Mouse (Mus musculus) limb, embryonic 10.5 days (tissue): ENCODE measurements around the gene Ice1. TPM values are rescaled to one million over a fixed set of nuclear protein-coding genes. Genes with fewer than 3 reads are reported as not detected.

Experiments used
- DNase-seq: peaks from one replicate; pipeline ENCODE4 v3.0.0-alpha.2; 2017; ENCODE audit warnings: low spot score
- H3K27ac ChIP-seq: fragments of 300-500 bp; sonication (generic); 2 replicates; pipeline ENCODE4 v1.5.1; 2016; ENCODE audit warnings: mild to moderate bottlenecking
- H3K27me3 ChIP-seq: fragments of 300-500 bp; sonication (generic); 2 replicates; pipeline ENCODE4 v1.6.1; 2016; ENCODE audit warnings: low read depth, mild to moderate bottlenecking; ENCODE audit not compliant: poor library complexity, severe bottlenecking
- H3K36me3 ChIP-seq: fragments of 300-500 bp; sonication (generic); 2 replicates; pipeline ENCODE4 v1.6.1; 2016; ENCODE audit warnings: mild to moderate bottlenecking, moderate library complexity
- H3K4me1 ChIP-seq: fragments of 300-500 bp; sonication (generic); 2 replicates; pipeline ENCODE4 v1.6.1; 2016
- H3K4me3 ChIP-seq: fragments of 300-500 bp; sonication (generic); 2 replicates; pipeline ENCODE4 v1.5.1; 2016; ENCODE audit warnings: mild to moderate bottlenecking, moderate library complexity
- H3K9me3 ChIP-seq: fragments of 300-500 bp; sonication (generic); replicated peaks from 2 replicates; pipeline ENCODE4 v1.6.1; 2016; ENCODE audit warnings: mild to moderate bottlenecking
- WGBS: fragments of 180-500 bp; shearing (Covaris S2); methylation state at CpG from one replicate; pipeline ENCODE4 v1.1.7; 2016; 5-methylcytosine and 5-hydroxymethylcytosine counted together
- polyA plus RNA-seq: library from polyadenylated mRNA; unstranded; fragments of >200 nt; fragmentation: Nextera tagmentation; extraction: Ambion mirVana; gene quantifications from 2 replicates; pipeline ENCODE4 v1.2.1, GENCODE M21; 2016

Gene Ice1
- polyA plus RNA-seq, 1 experiment from 2014 or later: 23.9 TPM

DNA sequence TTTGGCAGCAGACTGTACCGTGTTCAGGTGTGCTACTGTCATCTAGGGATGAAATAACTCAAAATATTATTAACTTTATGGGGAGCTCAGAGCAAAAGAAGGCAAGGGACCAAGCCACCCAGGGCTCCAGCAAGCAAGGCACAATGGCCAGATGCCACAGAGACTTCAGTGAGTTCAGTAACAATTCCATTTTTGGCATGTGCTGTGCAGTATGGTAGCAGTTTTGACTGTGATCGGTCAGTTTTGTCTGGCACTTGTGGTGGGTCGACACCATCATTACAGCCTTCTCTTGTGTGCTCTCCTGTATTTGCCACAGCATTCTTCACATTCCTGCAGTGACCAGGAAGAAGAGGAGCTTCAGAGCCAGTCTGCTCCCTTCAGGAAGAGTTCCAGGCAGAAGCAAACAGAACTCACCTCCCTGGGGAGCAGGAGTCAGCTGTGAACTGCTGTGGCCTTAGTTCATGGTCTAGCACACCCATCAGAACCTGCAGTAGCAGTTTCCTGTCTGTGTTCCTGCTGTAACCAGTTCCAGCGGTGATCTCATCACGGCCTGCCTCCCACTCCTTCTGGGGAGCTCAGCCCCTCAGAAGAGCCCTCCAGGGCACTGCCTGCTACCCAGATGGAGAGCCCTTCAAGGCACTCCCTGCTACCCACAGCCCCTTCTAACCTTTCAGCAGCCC, 16.8 kb upstream of the Ice1 start:
- Histone ChIP-seq H3K27ac (peak overlapping the region; percentile 43; the same call in 1 of the 2 replicates), H3K9me3 (no peaks in the 10 kb centered on the region), H3K4me1 (0 out of 2 replicates have a peak, but pooled peaks cover 3% of the 10 kb centered on the region), H3K36me3 (no peaks in the 10 kb centered on the region), H3K27me3 (no peaks in the 10 kb centered on the region), H3K4me3 (no peak overlapping the region)
- WGBS: 74% methylated on average over 5 of the region's 5 CpGs
- DNase-seq: no peak

DNA sequence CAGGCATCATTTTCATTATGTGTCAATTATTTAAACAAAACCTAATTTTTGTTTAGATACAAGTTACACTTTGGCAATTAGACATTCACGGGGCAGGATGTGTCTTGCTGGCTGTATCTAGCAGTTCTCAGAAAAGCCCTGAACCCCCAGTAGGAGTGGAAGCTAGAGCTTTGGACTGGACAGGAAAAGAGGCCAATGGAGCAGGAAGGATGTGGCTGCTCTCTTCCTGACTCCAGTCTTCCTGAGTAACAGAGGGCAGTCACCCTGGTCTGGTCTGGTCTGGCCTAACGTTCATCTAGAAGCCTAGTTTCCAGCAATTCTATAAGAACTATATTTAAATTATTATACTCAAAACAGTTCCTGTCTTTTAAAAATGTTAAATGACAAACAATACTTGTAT, 16.0 kb upstream of the Ice1 start:
- Histone ChIP-seq H3K4me3 (no peak overlapping the region), H3K27me3 (no peaks in the 10 kb centered on the region), H3K36me3 (no peaks in the 10 kb centered on the region), H3K4me1 (0 out of 2 replicates have a peak, but pooled peaks cover 3% of the 10 kb centered on the region), H3K27ac (no peak overlapping the region), H3K9me3 (no peaks in the 10 kb centered on the region)
- 76% methylated on average over 2 of the region's 2 CpGs for WGBS
- DNase-seq: no peak

DNA sequence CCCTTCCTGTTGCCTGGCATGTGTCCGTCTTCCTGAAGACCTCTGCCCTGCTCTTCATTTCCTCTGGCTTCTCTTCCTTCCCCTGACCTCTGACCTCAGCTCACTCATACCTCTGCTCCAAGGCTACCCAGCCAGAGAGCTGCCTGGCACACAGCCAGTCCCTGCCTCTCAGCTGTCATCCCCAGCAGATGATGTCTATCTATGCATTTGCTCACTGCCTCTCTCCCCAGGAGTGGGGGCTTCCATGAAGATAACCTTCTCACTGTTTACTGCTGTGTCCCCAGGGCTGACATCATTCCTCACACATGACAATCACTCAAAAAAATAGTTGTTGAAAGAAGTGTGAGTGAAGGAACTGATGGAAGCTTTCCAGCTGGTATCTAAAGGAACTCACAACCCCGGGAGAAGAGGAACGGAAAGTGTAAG, 12.6 kb upstream of the Ice1 start:
- Histone ChIP-seq H3K4me3 (no peak overlapping the region), H3K27ac (no peak overlapping the region), H3K9me3 (no peaks in the 10 kb centered on the region), H3K4me1 (0 out of 2 replicates have a peak, but pooled peaks cover 3% of the 10 kb centered on the region), H3K36me3 (no peaks in the 10 kb centered on the region), H3K27me3 (no peaks in the 10 kb centered on the region)
- 68% methylated on average over 3 of the region's 3 CpGs for WGBS
- peak; percentile 25 for DNase-seq

DNA sequence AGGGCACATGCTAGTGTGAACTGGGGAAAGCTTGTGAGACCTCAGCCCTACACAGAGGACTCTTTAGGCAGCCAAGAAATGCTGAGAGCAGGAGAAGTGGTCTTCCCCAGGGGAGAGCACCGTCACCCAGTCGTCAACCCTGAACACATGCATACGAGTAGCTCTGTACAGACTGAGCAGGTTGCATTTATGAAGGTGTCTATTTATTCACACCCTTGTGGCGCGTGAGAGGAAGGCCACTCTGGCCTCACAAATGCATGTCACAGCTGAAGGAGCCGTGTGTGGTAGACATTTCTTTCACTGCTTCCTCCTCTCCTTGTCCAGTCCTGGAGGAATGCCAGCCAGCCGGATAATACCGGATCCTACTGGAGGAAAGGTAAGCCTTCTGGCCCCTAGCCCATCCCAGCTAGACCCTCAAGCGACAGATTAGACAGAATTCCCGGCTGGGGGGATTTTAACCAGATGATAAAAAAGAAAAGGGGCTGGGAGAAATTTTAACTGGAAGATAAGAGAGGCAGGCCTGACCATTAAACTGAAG, 8.6 kb upstream of the Ice1 start:
- no peaks in the 10 kb centered on the region for H3K9me3 ChIP-seq
- no peak overlapping the region for H3K27ac ChIP-seq
- H3K36me3 ChIP-seq: no peaks in the 10 kb centered on the region
- no peaks in the 10 kb centered on the region for H3K27me3 ChIP-seq
- no peaks in the 10 kb centered on the region for H3K4me1 ChIP-seq
- no peak overlapping the region for H3K4me3 ChIP-seq
- DNase-seq: peak; percentile 28
- WGBS: 83% methylated on average over 10 of the region's 10 CpGs

DNA sequence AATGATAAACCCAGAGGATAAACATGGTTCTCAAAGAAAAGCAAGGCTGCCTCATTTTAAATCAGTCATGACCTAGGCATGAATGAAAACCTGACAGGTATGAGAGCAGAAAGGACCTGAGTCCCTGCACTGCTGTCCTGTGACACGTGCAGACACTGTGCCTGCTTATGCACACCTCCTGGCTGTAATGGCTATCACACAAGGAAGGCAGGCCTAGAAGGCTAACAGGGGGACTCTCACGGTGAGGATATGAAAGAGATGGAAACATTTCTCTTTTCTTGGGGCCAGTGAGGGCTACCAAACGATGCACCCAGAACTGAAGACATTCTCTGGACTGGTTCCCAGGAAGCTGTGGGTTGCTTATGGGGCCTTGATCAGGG, 6.6 kb upstream of the Ice1 start:
- WGBS: 65% methylated on average over 3 of the region's 3 CpGs
- H3K9me3 ChIP-seq: no peaks in the 10 kb centered on the region
- no peaks in the 10 kb centered on the region for H3K36me3 ChIP-seq
- H3K27ac ChIP-seq: no peak overlapping the region
- no peak for DNase-seq
- no peak overlapping the region for H3K4me3 ChIP-seq
- no peaks in the 10 kb centered on the region for H3K27me3 ChIP-seq
- no peaks in the 10 kb centered on the region for H3K4me1 ChIP-seq

DNA sequence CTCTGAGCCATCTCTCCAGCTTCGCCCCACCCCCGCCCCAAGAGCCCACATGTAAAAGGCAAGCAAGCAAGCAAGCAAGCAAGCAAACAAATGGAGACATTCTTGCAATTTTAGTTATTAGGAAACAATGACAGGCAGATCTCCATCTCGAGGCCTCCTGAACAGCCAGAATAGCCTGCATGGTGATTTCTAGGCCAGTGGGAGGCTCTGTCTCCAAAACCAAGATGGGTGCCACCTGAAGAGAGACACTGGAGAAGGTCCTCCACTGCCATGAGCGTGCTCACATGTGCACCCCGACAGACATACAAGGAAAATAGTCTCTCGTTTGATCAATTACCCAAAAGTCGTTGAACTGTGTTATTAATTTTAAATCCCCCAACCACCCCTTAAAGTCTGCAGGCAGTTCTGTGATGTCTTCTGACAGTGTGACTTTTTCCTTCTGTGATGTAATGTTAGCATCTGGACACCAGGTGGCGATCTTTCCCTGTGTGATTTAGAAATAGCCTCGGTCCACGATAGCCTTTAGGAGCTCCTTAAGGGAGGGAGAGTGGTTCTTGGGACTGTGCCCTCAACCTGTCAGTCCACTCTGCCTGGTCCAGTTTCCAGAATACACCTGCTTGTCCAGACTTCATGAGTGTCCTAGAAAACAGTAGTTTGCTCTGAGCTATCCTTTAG, 6.1 kb upstream of the Ice1 start:
- H3K36me3 ChIP-seq: no peaks in the 10 kb centered on the region
- peaks cover 2% of the 10 kb centered on the region; the same call in 1 of the 2 replicates for H3K4me1 ChIP-seq
- no peak overlapping the region for H3K27ac ChIP-seq
- DNase-seq: peak; percentile 73
- H3K4me3 ChIP-seq: no peak overlapping the region
- no peaks in the 10 kb centered on the region for H3K9me3 ChIP-seq
- WGBS: 23% methylated on average over 10 of the region's 10 CpGs
- H3K27me3 ChIP-seq: no peaks in the 10 kb centered on the region

DNA sequence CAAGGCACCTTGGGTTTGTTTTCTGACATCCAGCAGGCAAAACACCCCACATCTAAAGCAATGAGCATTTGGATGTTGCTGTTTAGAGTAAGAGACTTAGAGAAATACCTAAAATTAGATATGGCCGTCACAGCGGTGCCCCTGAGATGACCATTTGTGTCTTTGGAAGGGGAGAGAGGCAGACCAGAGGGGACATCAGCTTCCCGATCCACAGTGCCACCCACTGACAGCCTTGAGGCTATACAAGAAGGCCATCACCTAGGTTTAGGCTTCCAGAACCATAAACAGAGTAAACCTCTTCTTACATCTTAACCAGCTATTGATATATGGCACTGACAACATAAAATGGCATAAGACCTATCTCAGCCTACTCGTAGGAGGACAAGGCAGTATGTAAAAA, 4.5 kb upstream of the Ice1 start:
- Histone ChIP-seq H3K27ac (no peak overlapping the region), H3K9me3 (no peaks in the 10 kb centered on the region), H3K27me3 (no peaks in the 10 kb centered on the region), H3K4me3 (no peak overlapping the region), H3K4me1 (peaks cover 7% of the 10 kb centered on the region; the same call in 1 of the 2 replicates), H3K36me3 (no peaks in the 10 kb centered on the region)
- WGBS: 72% methylated on average over 4 of the region's 4 CpGs
- DNase-seq: peak; percentile 9

DNA sequence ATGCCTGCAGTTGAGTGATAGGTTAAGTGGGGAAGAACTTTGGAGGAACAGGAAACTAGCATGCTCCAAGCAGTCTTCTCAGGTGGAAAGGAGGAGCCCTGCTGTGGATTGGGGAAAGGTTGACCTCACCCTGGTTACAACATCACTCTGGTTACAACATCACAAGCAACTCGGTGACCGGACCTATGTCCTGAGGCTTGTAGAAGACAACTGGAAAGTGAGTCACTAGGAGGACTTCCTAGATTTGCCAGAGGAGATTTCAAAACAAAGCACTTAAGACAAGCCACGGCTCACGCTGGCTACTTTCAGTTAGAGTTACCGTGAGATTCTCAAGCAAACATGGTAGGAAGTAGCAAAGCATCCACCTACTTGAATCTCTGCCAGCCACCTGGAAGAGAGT, 3.9 kb upstream of the Ice1 start:
- H3K9me3 ChIP-seq: no peaks in the 10 kb centered on the region
- peaks cover 11% of the 10 kb centered on the region for H3K4me1 ChIP-seq
- H3K27ac ChIP-seq: no peak overlapping the region
- no peaks in the 10 kb centered on the region for H3K27me3 ChIP-seq
- H3K36me3 ChIP-seq: no peaks in the 10 kb centered on the region
- 89% methylated on average over 5 of the region's 5 CpGs for WGBS
- peak; percentile 20 for DNase-seq
- H3K4me3 ChIP-seq: no peak overlapping the region

DNA sequence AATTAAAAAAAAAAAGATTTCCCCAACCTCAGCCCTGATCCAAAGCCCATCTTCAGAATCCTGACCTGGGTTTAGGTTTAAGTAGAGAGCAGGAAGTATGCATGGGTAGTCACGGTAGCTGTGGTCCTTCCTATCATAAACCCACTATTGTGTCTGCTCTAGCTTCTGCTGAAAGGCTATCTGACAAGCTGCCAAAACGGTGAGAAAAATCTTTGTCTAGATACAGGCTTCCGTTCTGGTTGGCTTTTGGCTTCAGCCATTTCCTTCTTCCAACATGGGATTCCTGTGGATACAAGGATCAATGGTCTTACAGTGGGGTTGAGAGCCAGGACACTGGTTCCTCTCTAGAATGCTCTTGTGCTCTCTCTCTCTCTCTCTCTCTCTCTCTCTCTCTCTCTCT, 2.2 kb upstream of the Ice1 start:
- no peak overlapping the region for H3K4me3 ChIP-seq
- 87% methylated on average over 3 of the region's 3 CpGs for WGBS
- H3K4me1 ChIP-seq: peaks cover 24% of the 10 kb centered on the region
- H3K27me3 ChIP-seq: no peaks in the 10 kb centered on the region
- no peaks in the 10 kb centered on the region for H3K9me3 ChIP-seq
- peak; percentile 6 for DNase-seq
- H3K27ac ChIP-seq: no peak overlapping the region
- no peaks in the 10 kb centered on the region for H3K36me3 ChIP-seq

DNA sequence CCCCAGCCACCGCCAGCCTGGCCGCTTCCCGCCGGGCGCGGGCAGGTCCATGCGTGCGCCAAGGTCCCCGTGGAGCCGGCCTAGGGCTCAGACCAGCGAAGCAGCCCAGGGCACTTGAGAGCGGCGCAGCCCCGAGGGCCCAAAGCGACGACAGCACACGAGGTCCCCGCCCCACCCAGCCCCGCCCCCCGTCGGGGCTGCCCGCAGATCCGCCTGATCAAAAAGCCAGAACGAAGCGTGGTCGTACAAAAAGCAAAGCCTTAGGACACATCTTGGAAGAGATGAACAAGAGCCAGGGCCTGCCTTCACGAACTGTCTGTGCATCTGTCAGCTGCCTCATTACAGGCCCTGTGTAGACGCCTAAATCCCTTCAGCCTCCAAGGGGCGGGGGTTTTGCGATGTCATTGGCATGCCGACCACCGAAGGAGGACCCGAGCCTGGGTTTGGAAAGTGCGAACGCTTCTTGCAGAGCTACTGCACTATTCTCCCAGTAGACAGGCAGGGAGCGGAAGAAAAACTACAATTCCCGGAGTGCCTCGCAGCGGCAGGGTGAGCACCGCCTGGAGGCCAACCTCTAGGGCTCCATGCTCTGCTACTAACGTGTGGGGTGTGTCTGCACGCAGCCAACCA, 343 bp upstream of the Ice1 start:
- Histone ChIP-seq H3K27me3 (no peaks in the 10 kb centered on the region), H3K4me1 (peaks cover 24% of the 10 kb centered on the region), H3K27ac (peak overlapping the region; percentile 95), H3K9me3 (no peaks in the 10 kb centered on the region), H3K4me3 (peak overlapping the region; percentile 89), H3K36me3 (no peaks in the 10 kb centered on the region)
- WGBS: 2% methylated on average over 41 of the region's 42 CpGs
- peak; percentile 90 for DNase-seq

DNA sequence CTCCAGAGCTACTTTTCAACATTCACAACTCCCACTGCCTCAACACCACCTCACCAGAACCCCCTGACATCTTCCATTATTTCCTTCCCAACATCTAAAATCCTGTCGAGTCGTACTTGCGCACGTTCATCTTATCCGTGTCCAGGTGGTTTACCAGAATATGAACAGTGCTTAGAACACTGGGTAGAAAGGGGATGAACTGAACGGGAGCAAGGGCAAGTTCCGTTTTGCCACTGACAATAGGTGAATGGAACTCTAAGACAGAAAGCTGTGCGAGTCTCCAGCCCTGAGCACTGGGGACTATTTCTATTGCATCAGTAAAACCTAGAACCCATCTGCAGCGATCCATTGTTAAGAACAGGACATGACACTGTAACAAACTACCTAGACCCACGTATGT, 728 bp downstream of the Ice1 start:
- Histone ChIP-seq H3K36me3 (no peaks in the 10 kb centered on the region), H3K4me1 (peaks cover 24% of the 10 kb centered on the region)

DNA sequence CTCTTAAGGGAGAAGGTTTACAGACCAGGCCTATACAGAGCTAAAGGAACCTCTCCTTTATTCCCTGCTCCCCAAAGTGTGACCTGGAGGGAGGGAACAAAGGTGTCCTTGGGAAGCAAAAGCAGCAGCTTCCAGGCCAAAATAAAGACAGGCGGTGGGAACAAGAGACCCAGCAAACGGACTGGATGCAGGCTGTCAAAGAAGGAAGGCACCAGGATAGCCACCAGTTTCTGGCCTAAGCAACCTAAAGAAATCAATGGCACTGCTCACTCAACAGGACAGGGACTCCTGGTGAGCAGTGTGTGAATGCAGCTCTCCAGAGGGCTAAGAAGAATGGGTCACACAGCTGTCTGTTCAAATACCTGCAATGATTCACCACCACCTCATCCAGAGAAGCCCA, 1.8 kb downstream of the Ice1 start:
- Histone ChIP-seq H3K4me3 (no peak overlapping the region), H3K9me3 (no peaks in the 10 kb centered on the region), H3K27ac (no peak overlapping the region), H3K27me3 (no peaks in the 10 kb centered on the region), H3K36me3 (0 out of 2 replicates have a peak, but pooled peaks cover 3% of the 10 kb centered on the region), H3K4me1 (peaks cover 24% of the 10 kb centered on the region)
- no peak for DNase-seq
- WGBS: 26% methylated on average over 2 of the region's 2 CpGs

More for the DNA sequence above, 728 bp downstream of the Ice1 start:
- peak overlapping the region; percentile 95 for H3K27ac ChIP-seq
- 31% methylated on average over 10 of the region's 10 CpGs for WGBS
- no peaks in the 10 kb centered on the region for H3K9me3 ChIP-seq
- no peak for DNase-seq
- no peaks in the 10 kb centered on the region for H3K27me3 ChIP-seq
- peak overlapping the region; percentile 89 for H3K4me3 ChIP-seq

DNA sequence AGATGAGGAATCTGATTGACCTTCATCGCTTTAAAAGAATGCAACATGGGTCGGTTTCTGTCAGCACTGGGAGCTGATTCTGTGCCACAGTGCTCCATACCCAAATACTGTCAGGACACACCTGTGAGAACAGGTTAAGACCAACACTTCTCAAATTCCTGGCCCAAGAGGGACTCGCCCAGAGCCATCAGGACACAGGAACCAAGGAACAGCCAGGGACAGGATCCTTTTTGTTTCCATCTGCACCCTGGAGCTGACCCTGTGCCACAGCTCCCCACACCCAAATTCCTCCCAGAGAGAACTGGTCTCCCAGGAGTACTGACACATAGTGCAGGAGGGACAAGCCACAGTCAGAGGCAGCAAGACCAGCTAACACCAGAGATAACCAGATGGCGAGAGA, 11.0 kb downstream of the Ice1 start:
- Histone ChIP-seq H3K27me3 (no peaks in the 10 kb centered on the region), H3K9me3 (no peaks in the 10 kb centered on the region), H3K4me1 (no peaks in the 10 kb centered on the region), H3K4me3 (no peak overlapping the region), H3K27ac (no peak overlapping the region), H3K36me3 (peaks cover 18% of the 10 kb centered on the region)
- WGBS: 92% methylated on average over 4 of the region's 4 CpGs
- DNase-seq: no peak
